Mouse (Mus musculus) right cerebral cortex, postnatal 14 days (tissue): ENCODE data around the gene Ctbs.

ENCODE experiments used
- DNase-seq: peaks from one replicate; pipeline ENCODE4 v3.0.0; 2022

Gene Ctbs

GRCm38 (mm10) chr3:146449745-146450250 is at the start of gene Ctbs:
TSS of gene Ctbs (plus strand) at chr3:146449795.
- DNase-seq: no peak

DNA sequence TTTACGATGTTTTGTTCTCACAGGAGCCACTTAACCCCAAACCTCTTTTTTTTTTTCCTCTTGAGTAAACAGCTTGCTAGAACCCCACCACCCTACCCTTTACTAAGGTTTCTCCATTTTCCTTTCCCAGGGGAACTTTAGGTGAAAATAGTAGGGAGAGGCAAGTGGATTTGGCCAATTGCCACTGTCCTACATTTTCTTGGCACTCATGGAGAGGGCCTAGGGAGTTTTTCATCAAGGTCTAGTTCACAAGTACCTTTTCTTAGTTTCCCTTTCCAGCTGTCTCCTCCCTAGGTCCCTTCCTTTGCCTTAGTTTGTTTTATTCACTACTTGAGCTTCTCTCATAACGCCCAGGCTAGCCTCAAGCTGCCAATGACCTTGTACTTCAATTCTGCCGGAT is 45.8 kb upstream of the Ctbs start:
- no peak for DNase-seq

DNA sequence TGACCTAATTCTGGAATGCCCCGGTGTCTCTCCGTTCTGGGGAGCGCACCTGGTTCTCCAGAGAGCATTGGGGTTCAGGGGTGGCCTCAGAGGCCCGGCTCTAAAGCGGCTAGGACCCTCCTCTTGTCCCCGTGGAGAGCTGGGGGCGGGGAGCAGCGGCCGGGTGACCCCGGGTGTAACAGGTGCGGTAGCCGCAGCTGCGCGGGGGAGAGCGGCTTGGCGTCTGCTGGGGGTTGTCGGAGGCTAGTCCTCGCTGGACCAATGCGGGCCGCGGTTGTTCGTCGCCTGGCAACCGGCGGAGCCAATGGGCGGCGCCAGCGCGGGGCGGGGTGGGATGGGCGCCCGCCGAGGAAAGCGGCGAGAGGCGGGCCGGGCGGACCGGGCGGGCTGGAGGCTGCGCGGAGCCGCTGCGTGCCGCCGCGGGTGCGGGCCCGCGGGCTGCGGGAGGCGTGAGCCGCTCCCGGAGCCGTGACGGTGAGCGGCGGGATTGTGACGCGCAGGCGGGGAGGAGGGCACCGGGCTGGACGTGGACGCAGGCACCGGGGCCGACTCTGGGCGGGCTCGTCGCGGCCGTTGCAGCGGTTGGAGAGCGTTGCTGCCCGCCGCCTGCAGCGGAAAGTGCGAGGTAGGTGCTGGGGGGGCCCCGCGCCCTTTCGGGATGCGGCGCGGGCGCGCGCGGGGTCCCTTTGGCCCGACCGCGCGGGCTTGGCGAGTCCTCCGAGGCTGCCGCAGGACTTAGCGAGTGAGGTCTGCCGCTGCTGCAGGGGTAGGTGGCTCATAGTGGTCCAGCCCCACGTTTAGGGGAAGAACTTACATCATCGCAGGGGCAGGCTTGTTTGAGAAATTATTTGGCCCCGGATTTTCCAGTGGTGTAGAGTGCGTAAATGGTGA is 45.0 kb upstream of the Ctbs start, which contains the start of gene Ssx2ip:
Gene Ssx2ip, plus strand, starts transcription at position 332 of the 891 bp plus-strand sequence.
- peak; percentile 99 for DNase-seq

- DNase-seq: no peak
These were observed 44.2 kb upstream of the Ctbs start for GRCm38 (mm10) chr3:146405213-146406006.

DNA sequence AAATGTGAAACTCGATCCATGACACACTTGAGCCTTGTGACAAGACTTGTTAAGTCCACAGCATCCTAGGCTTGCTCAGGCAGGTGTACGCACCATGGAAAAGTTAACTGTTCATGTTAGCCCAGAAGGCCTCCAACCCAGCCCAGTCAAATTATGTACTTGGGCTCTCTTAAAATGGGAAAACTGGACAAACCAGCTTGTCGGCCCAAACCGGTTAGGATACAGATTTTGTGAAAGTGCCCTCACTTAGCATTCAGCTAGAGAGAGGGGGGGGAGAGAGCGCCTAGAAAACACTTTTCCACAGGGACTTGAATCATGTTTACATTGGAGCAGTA is 43.6 kb upstream of the Ctbs start:
- no peak for DNase-seq

DNA sequence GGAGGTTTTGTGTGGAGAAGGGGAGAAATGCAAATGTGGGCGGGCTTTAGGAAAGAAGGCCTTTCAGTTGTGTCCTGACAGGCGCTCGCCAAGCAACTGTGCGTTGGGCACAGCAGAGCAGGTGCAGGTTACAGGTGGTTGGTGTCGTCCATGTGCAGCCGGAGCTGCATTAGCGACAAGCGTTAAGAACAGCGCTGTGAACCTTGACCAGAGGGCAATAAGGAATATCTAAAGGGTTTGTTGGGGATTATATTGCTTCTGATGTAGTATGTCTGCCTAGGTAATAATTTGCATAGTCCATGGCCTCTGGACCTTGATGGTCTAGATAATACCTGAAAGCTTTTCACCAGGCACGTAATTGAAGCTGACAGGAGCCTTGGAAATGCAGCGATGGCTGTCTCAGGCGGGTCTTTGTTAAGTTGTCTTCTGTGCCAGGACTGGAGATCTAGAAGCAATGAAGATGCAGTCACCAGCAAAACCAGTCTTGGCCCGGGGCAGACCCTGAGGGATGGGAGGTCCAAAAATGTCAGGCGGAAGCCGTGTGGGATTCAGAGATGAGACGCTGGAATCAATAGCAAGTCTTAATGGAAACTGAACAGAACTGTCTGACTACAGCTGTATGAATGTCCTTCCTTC is 42.4 kb upstream of the Ctbs start:
- no peak for DNase-seq

DNA sequence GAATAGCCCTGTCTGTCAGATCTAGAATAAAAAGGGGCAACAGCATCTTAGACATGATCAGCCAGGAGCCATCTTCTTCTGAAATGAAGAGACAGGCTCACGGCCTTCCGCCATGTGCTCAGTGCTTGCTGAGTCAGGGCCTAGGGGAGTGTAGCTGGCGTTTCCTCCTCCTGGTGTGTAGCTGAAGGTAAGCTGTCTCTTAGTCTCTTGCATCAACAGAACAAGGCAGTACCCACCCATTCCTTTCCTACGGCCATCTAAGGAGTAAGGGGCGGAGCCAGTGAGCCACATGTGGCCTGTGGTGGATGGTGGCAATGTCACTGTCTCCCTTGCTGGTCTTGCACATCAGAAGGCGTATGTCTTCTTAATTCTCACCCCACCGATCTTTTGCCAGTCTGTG is 39.5 kb upstream of the Ctbs start:
- DNase-seq: no peak

DNA sequence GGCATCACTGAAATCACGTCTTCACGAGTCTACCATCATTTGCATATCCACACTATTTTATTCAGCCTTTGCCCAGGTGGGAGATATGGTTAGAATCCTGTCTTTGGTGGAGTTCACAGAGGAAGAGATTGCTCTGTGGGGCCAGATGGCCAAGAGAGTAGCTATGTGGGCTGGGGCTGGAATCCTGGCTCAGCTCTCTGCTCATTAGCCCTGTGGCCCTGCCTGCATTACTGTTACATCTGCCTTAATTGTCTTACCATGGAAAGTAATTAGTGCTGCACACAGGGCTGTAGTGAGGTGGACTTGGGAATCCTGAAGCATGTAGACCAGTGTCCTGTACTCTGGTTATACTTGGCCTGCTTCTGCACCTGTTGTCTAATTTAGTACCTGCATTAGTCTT is 37.6 kb upstream of the Ctbs start:
- DNase-seq: no peak

DNA sequence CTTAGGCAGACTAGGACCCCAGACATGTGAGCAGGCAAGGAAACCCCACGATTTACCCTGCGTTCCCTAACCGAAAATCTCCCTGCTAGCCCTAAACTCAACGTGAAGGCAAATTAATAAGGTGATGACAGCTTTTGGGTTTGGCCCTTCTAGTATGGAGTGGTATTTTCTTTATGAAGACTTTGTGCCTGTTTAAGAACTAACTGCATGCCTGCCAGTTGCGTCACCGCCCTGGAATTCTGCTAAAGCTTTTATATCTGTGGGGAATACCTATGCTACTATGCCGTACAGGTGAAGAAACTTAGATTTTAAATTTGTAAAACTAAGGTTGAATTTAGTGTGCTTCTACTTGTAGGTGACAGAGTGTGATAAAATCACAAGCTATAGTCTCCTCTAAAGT is 37.1 kb upstream of the Ctbs start:
- no peak for DNase-seq

- DNase-seq: no peak
These were observed 36.6 kb upstream of the Ctbs start for GRCm38 (mm10) chr3:146413016-146413415.

GRCm38 (mm10) chr3:146413992-146414391 is 35.6 kb upstream of the Ctbs start:
- DNase-seq: no peak

DNA sequence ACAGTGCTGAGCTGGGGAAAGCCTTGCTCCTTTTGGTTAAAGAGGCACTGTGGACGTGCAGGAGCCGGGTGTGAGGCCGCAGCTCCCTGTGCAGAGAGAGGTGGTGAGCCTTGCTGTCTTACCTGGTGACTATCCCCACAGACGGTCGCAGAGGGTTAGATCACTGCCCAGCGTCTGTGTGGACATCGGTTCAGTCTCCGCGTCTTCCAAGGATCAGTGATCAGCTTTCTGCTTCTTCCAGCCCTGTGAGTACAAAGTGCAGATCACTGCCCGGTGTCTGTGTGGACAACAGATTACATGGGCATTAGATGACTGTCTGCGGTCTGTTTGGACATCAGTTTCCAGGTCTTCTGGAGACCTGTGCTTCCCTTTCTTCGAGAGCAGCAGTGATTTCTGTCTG is 35.0 kb upstream of the Ctbs start:
- DNase-seq: no peak

DNA sequence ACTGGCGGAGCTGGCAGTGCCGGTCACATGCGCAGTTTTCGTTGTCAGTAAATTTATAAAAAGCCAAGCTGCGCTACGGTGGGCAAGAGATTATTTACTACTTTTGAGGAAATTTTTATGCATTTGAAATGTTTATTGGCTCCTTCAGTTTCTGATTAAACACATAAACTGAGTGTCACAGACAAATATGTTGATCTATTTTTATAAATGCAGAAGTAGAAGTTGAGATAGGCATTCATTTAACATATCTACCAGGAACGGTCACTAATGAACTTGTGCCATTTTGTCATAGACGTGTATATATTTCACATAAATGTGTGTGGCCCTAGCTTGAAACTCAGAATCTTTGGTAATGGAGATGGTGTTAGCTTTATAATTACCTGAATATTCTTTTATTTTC is 31.7 kb upstream of the Ctbs start:
- no peak for DNase-seq

- DNase-seq: no peak
These were observed 30.7 kb upstream of the Ctbs start for GRCm38 (mm10) chr3:146418901-146419300.

GRCm38 (mm10) chr3:146419534-146419933 is 30.1 kb upstream of the Ctbs start:
- peak; percentile 1 for DNase-seq

GRCm38 (mm10) chr3:146419992-146420537 is 29.5 kb upstream of the Ctbs start:
- DNase-seq: peak; percentile 2

- peak; percentile 3 for DNase-seq
These were observed 27.8 kb upstream of the Ctbs start for GRCm38 (mm10) chr3:146421787-146422186.

DNA sequence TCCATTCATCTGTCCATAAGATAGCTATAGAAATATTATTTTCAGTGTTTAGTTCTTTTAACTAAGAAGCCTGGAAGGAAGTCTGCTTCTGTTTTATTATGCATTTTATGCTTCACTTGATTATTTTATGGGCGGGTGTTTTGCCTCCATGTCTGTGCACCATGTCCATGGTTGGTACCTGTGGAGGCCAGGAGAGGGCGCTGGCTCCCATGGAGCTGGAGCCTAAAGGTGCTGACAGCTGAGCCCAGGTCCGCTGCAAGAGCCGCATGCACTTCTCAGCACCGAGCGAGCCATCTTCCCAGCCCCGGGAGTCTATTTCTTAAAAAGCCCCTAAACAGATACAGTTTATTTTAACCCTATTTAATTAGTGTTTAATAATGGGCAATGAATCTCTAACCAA is 25.9 kb upstream of the Ctbs start:
- peak; percentile 19 for DNase-seq

DNA sequence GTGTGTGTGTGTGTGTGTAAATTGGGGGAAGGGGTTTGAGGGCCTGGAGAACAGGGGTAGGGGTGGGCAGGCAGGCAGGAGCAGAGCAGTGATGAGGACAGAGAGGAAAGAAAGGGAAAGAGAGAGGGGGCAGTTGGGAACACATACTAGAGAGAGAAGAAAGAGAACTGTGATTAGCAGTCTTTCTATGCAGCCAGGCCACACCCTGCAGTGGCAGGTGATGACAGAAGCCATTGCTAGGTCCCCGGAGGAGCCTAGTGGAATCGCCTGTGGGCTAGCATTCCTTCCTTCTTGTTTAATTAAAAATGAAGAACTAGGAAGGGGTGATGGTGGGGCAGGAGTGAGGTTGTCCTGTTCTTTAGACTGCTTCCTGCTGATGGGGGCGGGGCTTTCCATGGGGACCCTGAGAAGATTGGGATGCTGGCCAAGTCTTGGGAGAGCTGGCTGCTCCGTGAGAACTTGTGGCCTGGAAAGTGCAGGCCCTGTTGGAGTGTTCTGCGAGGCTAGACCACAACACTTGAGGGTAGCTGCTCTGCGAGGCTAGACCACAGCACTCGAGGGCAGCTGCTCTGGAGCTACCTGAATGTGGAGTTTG is 25.2 kb upstream of the Ctbs start:
- DNase-seq: peak; percentile 5

DNA sequence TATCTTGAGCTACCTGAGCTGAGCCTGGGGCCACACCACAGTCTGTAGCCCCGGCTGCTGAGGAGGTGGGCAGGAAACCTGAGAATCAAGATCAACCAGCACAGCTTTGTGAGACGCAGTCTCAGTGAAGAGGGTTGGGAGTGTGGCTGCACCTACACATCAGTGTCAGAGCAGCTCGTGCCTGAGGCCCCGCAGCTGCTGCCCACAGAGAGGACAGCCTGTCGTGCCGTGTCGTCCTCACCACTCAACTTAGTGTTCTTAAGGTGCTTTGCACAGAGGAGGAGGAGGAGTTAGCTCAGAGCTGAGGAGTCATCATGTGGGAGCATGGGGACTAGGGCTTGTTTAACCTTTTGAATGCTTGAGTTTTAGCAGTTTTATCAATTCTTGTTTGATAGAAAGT is 23.7 kb upstream of the Ctbs start:
- DNase-seq: peak; percentile 3

DNA sequence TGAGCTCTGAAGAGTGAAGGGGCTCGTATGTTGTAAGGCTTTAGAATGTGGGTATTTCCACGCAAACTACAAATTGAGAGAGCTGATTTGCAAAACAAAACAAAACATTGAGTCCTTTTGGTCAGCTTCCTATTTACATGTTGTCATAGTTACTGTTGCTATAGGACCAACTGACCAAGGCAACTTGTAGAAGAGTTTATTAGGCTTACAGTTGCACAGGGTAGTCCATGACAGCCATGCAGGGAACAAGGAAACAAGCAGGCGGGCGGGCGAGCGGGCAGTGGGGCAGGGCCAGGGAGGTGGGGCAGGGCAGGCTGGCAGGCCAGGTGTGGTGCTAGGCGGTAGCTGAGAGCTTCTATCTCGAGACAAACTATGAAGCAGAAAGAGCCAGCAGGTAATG is 23.1 kb upstream of the Ctbs start:
- DNase-seq: peak; percentile 6

DNA sequence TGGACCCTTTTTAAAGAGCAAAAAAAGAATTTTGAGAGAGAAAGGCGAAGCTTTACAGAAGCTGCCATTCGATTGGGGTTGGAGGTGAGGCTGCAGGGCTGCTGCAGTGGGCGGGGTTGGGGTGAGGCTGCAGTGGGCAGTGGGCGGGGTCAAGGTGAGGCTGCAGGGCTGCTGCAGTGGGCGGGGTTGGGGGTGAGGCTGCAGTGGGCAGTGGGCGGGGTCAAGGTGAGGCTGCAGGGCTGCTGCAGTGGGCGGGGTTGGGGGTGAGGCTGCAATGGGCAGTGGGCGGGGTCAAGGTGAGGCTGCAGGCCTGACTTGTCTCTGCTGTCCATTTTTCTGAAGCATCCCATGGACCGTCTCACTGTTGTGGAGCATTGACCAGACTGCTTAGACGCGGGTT is 16.5 kb upstream of the Ctbs start:
- DNase-seq: peak; percentile 3
